Mouse (Mus musculus) layer of hippocampus, adult 8-10 months (tissue): ENCODE results near the gene Gm9. TPM values are rescaled to one million over a fixed set of nuclear protein-coding genes. Genes with fewer than 3 reads are reported as not detected.
A peak's percentile ranks its signal among the peaks of the same experiment; 100 is the strongest.
"Not testable (repeated sequence)": the region's sequence is repeated elsewhere in the genome, so short reads cannot be mapped to it uniquely, and the experiment has no call there.

Experiments used
- DNase-seq, 2 experiments: peaks; one replicate each; pipeline ENCODE4 v3.0.0; 2022; ENCODE audit warnings: low spot score in 2 of 2
- total RNA-seq, 4 experiments: library from RNA; stranded (reverse); gene quantifications; 2 replicates each; pipeline ENCODE4 v1.2.4; 2022

The Gm9 gene
- not detected for total RNA-seq

- no peak for DNase-seq
Observed at GRCm38 (mm10) chrX:37210941-37211340, at the start of gene Gm9. Gene Gm9 (minus strand): TSS chrX:37211041.

- not testable (repeated sequence) for DNase-seq
Observed at GRCm38 (mm10) chrX:37249619-37250018, 38.8 kb upstream of the Gm9 start, which contains the start of gene Rhox3a. Gene Rhox3a (plus strand): TSS chrX:37249919.

- not testable (repeated sequence) for DNase-seq
Observed at GRCm38 (mm10) chrX:37244676-37245075, 33.8 kb upstream of the Gm9 start, which contains the start of gene Rhox2a. Gene Rhox2a (plus strand): TSS chrX:37244976.

GRCm38 (mm10) chrX:37222158-37222557, 11.3 kb upstream of the Gm9 start, which contains the start of gene Rhox1:
Gene Rhox1 (minus strand): TSS chrX:37222258.
- not testable (repeated sequence) for DNase-seq

- no peak for DNase-seq
Observed at GRCm38 (mm10) chrX:37198676-37199075, 12.2 kb downstream of the Gm9 start.

GRCm38 (mm10) chrX:37191744-37192379, 19.0 kb downstream of the Gm9 start:
- DNase-seq: peak in 1 of 2 experiments; percentile 9

GRCm38 (mm10) chrX:37191105-37191743, 19.6 kb downstream of the Gm9 start, which contains the start of the genes Ndufa1 and Rnf113a1:
Gene Ndufa1 (minus strand): TSS chrX:37191163.
Gene Rnf113a1 (plus strand): TSS chrX:37191245.
- DNase-seq: peak; percentile 68 to 71

- DNase-seq: no peak
Observed at GRCm38 (mm10) chrX:37190755-37191104, 20.1 kb downstream of the Gm9 start.

GRCm38 (mm10) chrX:37184401-37184800, 26.4 kb downstream of the Gm9 start:
- not testable (repeated sequence) for DNase-seq

GRCm38 (mm10) chrX:37168742-37169141, 42.1 kb downstream of the Gm9 start, which contains the start of gene Akap14:
Gene Akap14 (minus strand): TSS chrX:37168842.
- DNase-seq: no peak

DNA sequence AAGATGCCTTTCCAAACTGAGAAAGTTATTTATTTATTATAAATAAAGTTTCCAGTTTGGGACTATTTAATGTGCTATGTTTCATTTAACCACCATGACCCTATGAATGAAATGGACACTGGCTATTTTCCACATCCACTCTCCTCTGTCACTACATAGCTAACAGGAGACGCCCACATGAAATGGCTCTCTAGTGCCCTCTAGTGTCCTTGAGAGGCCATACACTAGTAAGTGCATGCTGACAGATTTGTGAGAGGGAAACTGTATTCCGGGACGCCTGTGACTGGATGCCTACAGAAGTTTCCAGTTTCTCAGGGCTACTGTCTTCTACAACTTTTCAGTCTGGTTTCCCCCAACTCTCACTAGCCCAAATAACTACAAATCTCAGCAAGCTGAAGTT, 43.8 kb downstream of the Gm9 start:
- DNase-seq: no peak

GRCm38 (mm10) chrX:37163115-37163514, 47.7 kb downstream of the Gm9 start:
- DNase-seq: no peak

GRCm38 (mm10) chrX:37161169-37161568, 49.7 kb downstream of the Gm9 start:
- DNase-seq: no peak

Other genes starting within 250 kb of the Gm9 start
- 10 to 100 TPM; 45.3 to 51.8 (median 48.0) TPM for gene Sept6, start 219.2 kb downstream of the Gm9 start, total RNA-seq
- gene Sowahd, start 162.2 kb downstream of the Gm9 start, total RNA-seq: not detected
- gene Rpl39, start 125.6 kb downstream of the Gm9 start, total RNA-seq: 100 to 1,000 TPM; 184 to 339 (median 269) TPM
- gene Upf3b, start 100.7 kb downstream of the Gm9 start, total RNA-seq: 10 to 100 TPM; 17.3 to 23.3 (median 21.3) TPM
- gene Nkap, start 84.2 kb downstream of the Gm9 start, total RNA-seq: 10 to 100 TPM; 12.9 to 19.4 (median 14.3) TPM
- under 1 TPM in 2 of 4 experiments, not detected in 2; 0.23 to 0.34 TPM for gene Akap14, start 42.2 kb downstream of the Gm9 start, total RNA-seq
- 100 to 1,000 TPM; 161 to 234 (median 206) TPM for gene Ndufa1, start 19.9 kb downstream of the Gm9 start, total RNA-seq
- gene Rnf113a1, start 19.8 kb downstream of the Gm9 start, total RNA-seq: 10 to 100 TPM in 1 of 4 experiments, 1 to 10 TPM in 3; 7.1 to 10.1 (median 7.9) TPM
- not detected for gene Rhox1, start 11.2 kb upstream of the Gm9 start, total RNA-seq
- not detected for gene Rhox2a, start 33.9 kb upstream of the Gm9 start, total RNA-seq
- gene Rhox3a, start 38.9 kb upstream of the Gm9 start, total RNA-seq: not detected
- not detected for gene Rhox4a, start 54.3 kb upstream of the Gm9 start, total RNA-seq
- not detected for gene Rhox3a2, start 169.0 kb upstream of the Gm9 start, total RNA-seq
- gene Rhox4a2, start 179.8 kb upstream of the Gm9 start, total RNA-seq: not detected
- gene Rhox2b, start 201.0 kb upstream of the Gm9 start, total RNA-seq: not detected
- gene Rhox4b, start 221.5 kb upstream of the Gm9 start, total RNA-seq: not detected
- gene Rhox2c, start 242.6 kb upstream of the Gm9 start, total RNA-seq: not detected
- not detected for gene Rhox3c, start 247.5 kb upstream of the Gm9 start, total RNA-seq